In the genomic region with DNA sequence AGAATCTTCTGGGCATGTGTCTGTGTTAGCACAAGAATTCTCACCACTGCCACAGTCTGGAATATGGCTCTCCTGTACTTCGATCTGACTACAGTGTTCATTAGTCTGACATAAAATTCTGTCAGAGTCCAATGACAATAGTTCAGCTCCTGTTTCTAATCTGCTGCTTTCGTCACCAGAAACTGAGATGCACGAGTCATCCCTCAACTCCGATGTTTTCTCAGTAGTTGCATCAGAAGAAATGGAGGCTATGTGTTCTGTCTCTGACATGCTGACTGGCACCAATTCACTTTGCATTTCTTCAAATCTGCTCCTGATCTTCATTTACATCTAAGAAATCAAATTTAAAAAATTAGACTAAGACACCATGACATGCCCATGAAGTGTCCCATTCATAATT, we compare ENCODE assay signal across 34 mouse cellular contexts. TPM values are rescaled to one million over a fixed set of nuclear protein-coding genes. Genes with fewer than 3 reads are reported as not detected.
A peak's percentile ranks its signal among the peaks of the same experiment; 100 is the strongest.
DNase-seq lines count a peak whose midpoint lies in the region; ATAC-seq and TF ChIP-seq lines count a peak whose summit lies in the region.
"Had no signal": no experiment of that assay in that cellular context is flagged by ENCODE, and none has a peak within 500 bp of the region (broad histone marks: within the 10 kb centered on the region; RNA-seq: fewer than 3 reads in every experiment).

No protein-coding gene starts in this region.

- no peaks in the 10 kb centered on the region for H3K27me3 ChIP-seq in heart, postnatal 0 days (ENCODE audit: control insufficient read depth, insufficient read depth, low read length)
- H3K27me3 ChIP-seq in heart, embryonic 10.5 days (ENCODE audit: insufficient read depth, poor library complexity, severe bottlenecking): no peaks in the 10 kb centered on the region
- H3K27me3 ChIP-seq in MEL (ENCODE audit: control insufficient read depth in 1 of 2, insufficient read depth in 2 of 2, low read length in 2 of 2): no peaks in the 10 kb centered on the region
- no peaks in the 10 kb centered on the region for H3K27me3 ChIP-seq in forebrain, embryonic 14.5 days (replicated peaks; ENCODE audit: control insufficient read depth, insufficient read depth, low read length)
- H3K27me3 ChIP-seq in kidney, embryonic 16.5 days (ENCODE audit: insufficient read depth, low read length): no peaks in the 10 kb centered on the region
- H3K27me3 ChIP-seq in kidney, adult 2 months (replicated peaks; ENCODE audit: control insufficient read depth, insufficient read depth, low read length): no peaks in the 10 kb centered on the region
- H3K27me3 ChIP-seq: embryonic facial prominence, embryonic 12.5 days; embryonic facial prominence, embryonic 15.5 days; forebrain, embryonic 12.5 days; heart, embryonic 12.5 days; heart, embryonic 15.5 days had no signal

- no peak for TF ChIP-seq RAD21 in MEL (IDR thresholded peaks at IDR 0.05; ENCODE audit: low read depth, low read length)

- no peak for DNase-seq in heart, postnatal 0 days (ENCODE audit: low spot score)
- DNase-seq in heart, embryonic 10.5 days (ENCODE audit: low spot score): no peak
- DNase-seq in MEL (ENCODE audit: low read depth, low spot score) (no peak), NIH3T3 (ENCODE audit: low read depth) (peak; percentile 73)
- DNase-seq in forebrain, embryonic 14.5 days (ENCODE audit: low spot score): no peak
- DNase-seq in kidney, adult 2 months: no peak
- DNase-seq: adrenal gland, postnatal 14 days; cerebellum, adult 11 months; cerebellum, adult 2 months; cerebellum, adult 9-11 months; cerebellum, postnatal 25 days; gastrocnemius, postnatal 14 days; heart, adult 11 months; heart, postnatal 14 days; heart, postnatal 4 days had no signal

- 0 out of 2 replicates have a peak overlapping the region, but pooled peaks have one; percentile 5 for H3K9ac ChIP-seq in heart, postnatal 0 days (replicated peaks; ENCODE audit: low read depth, low read length)
- H3K9ac ChIP-seq in MEL (ENCODE audit: control insufficient read depth, low read depth, low read length, poor library complexity, severe bottlenecking): no peak overlapping the region
- no peak overlapping the region for H3K9ac ChIP-seq in forebrain, embryonic 14.5 days (ENCODE audit: low read length)
- H3K9ac ChIP-seq in kidney, embryonic 16.5 days (replicated peaks; ENCODE audit: low read length): no peak overlapping the region
- H3K9ac ChIP-seq: embryonic facial prominence, embryonic 12.5 days; embryonic facial prominence, embryonic 15.5 days; forebrain, embryonic 12.5 days; heart, embryonic 12.5 days; heart, embryonic 15.5 days; hindbrain, embryonic 14.5 days had no signal

- H3K79me2 ChIP-seq in MEL (ENCODE audit: control insufficient read depth, insufficient read depth, low read length, poor library complexity) (peaks cover 19% of the 10 kb centered on the region; the same call in 1 of the 2 replicates), macrophage (ENCODE audit: inconsistent target) (peaks cover 71% of the 10 kb centered on the region)

- no peak overlapping the region for H3K4me2 ChIP-seq in heart, postnatal 0 days (ENCODE audit: low read depth, low read length)
- H3K4me2 ChIP-seq in forebrain, embryonic 14.5 days (ENCODE audit: low read length): no peak overlapping the region
- no peak overlapping the region for H3K4me2 ChIP-seq in kidney, embryonic 16.5 days (replicated peaks; ENCODE audit: low read depth, low read length)
- H3K4me2 ChIP-seq: embryonic facial prominence, embryonic 12.5 days; embryonic facial prominence, embryonic 15.5 days; forebrain, embryonic 12.5 days; heart, embryonic 12.5 days; heart, embryonic 15.5 days; hindbrain, embryonic 14.5 days had no signal

- H3K36me3 ChIP-seq in heart, postnatal 0 days (replicated peaks; ENCODE audit: control insufficient read depth, insufficient read depth, low read length): peaks cover 34% of the 10 kb centered on the region
- H3K36me3 ChIP-seq in heart, embryonic 10.5 days: peaks cover 25% of the 10 kb centered on the region
- H3K36me3 ChIP-seq in MEL (ENCODE audit: control insufficient read depth in 1 of 2, insufficient read depth in 2 of 2, low read length in 2 of 2) (peaks cover 18 to 19% of the 10 kb centered on the region in 2 experiments), macrophage (ENCODE audit: inconsistent target) (peaks cover 16% of the 10 kb centered on the region)
- H3K36me3 ChIP-seq in forebrain, embryonic 14.5 days (ENCODE audit: control insufficient read depth, insufficient read depth, low read length): peaks cover 25% of the 10 kb centered on the region
- peaks cover 15% of the 10 kb centered on the region; the same call in 1 of the 2 replicates for H3K36me3 ChIP-seq in kidney, embryonic 16.5 days (ENCODE audit: insufficient read depth, low read length)
- H3K36me3 ChIP-seq in kidney, adult 2 months (ENCODE audit: control insufficient read depth, insufficient read depth, low read length): no peaks in the 10 kb centered on the region; the same call in none of the 2 replicates

- H3K9me3 ChIP-seq in heart, postnatal 0 days (replicated peaks; ENCODE audit: control insufficient read depth, low read length): no peaks in the 10 kb centered on the region
- no peaks in the 10 kb centered on the region for H3K9me3 ChIP-seq in heart, embryonic 10.5 days
- no peaks in the 10 kb centered on the region for H3K9me3 ChIP-seq in MEL (replicated peaks; ENCODE audit: insufficient read depth, low read length)
- H3K9me3 ChIP-seq in forebrain, embryonic 14.5 days (replicated peaks; ENCODE audit: control insufficient read depth, low read length): no peaks in the 10 kb centered on the region
- no peaks in the 10 kb centered on the region for H3K9me3 ChIP-seq in kidney, embryonic 16.5 days (ENCODE audit: low read length)
- H3K9me3 ChIP-seq: embryonic facial prominence, embryonic 12.5 days; embryonic facial prominence, embryonic 15.5 days; forebrain, embryonic 12.5 days; heart, embryonic 12.5 days; heart, embryonic 15.5 days had no signal

- ATAC-seq in heart, postnatal 0 days (ENCODE audit: insufficient read depth, low read depth): no peak
- no peak for ATAC-seq in forebrain, embryonic 14.5 days
- no peak for ATAC-seq in kidney, embryonic 16.5 days (ENCODE audit: low FRiP score, low TSS enrichment)
- ATAC-seq: activated CD4-positive, CD25-positive, alpha-beta regulatory T cell, adult 4 months; CD4-positive, CD25-positive, alpha-beta regulatory T cell, adult 4 months; forebrain, embryonic 16.5 days; hindbrain, postnatal 0 days; inflammation-experienced regulatory T-cells, adult 6 months; intestine, embryonic 16.5 days had no signal

- no peak overlapping the region for H3K27ac ChIP-seq in heart, postnatal 0 days (ENCODE audit: low read depth)
- no peak overlapping the region for H3K27ac ChIP-seq in heart, embryonic 10.5 days
- peak overlapping the region; percentile 22; the same call in 1 of the 2 replicates for H3K27ac ChIP-seq in MEL (ENCODE audit: control insufficient read depth, low read depth, low read length)
- 0 out of 2 replicates have a peak overlapping the region, but pooled peaks have one; percentile 13 for H3K27ac ChIP-seq in macrophage
- no peak overlapping the region for H3K27ac ChIP-seq in forebrain, embryonic 14.5 days (ENCODE audit: low read depth, low read length)
- no peak overlapping the region for H3K27ac ChIP-seq in kidney, embryonic 16.5 days (ENCODE audit: low read length)
- H3K27ac ChIP-seq in kidney, adult 2 months (ENCODE audit: insufficient read depth, low read depth, low read length): no peak overlapping the region
- H3K27ac ChIP-seq: embryonic facial prominence, embryonic 12.5 days; embryonic facial prominence, embryonic 15.5 days; forebrain, embryonic 12.5 days; heart, embryonic 15.5 days; hindbrain, embryonic 14.5 days; hindbrain, postnatal 0 days had no signal

- WGBS in heart, postnatal 0 days: 62% methylated on average over 4 of the region's 4 CpGs
- 78% methylated on average over 4 of the region's 4 CpGs for WGBS in heart, embryonic 10.5 days
- WGBS in macrophage (ENCODE audit: missing documents): 85% methylated on average over 4 of the region's 4 CpGs
- 89% methylated on average over 4 of the region's 4 CpGs for WGBS in forebrain, embryonic 14.5 days
- 88% methylated on average over 4 of the region's 4 CpGs for WGBS in kidney, embryonic 16.5 days
- 81% methylated on average over 4 of the region's 4 CpGs for WGBS in kidney, adult 2 months

- H3K4me3 ChIP-seq in heart, postnatal 0 days (ENCODE audit: low read depth, low read length): no peak overlapping the region
- no peak overlapping the region for H3K4me3 ChIP-seq in heart, embryonic 10.5 days
- H3K4me3 ChIP-seq in MEL (ENCODE audit: control insufficient read depth in 1 of 2, insufficient read depth in 1 of 2, low read depth in 2 of 2, low read length in 2 of 2) (no peak overlapping the region), macrophage (ENCODE audit: inconsistent target) (no peak overlapping the region)
- no peak overlapping the region for H3K4me3 ChIP-seq in forebrain, embryonic 14.5 days (ENCODE audit: low read depth, low read length)
- no peak overlapping the region for H3K4me3 ChIP-seq in kidney, embryonic 16.5 days (ENCODE audit: low read length)
- H3K4me3 ChIP-seq in kidney, adult 2 months (ENCODE audit: insufficient read depth, low read depth, low read length): no peak overlapping the region
- H3K4me3 ChIP-seq: embryonic facial prominence, embryonic 12.5 days; embryonic facial prominence, embryonic 15.5 days; erythroblast, embryonic 14.5 days; forebrain, embryonic 12.5 days; heart, embryonic 12.5 days; heart, embryonic 15.5 days had no signal

- peaks cover 28% of the 10 kb centered on the region for H3K4me1 ChIP-seq in heart, postnatal 0 days (ENCODE audit: control insufficient read depth, insufficient read depth)
- peaks cover 39% of the 10 kb centered on the region for H3K4me1 ChIP-seq in heart, embryonic 10.5 days
- peaks cover 11 to 12% of the 10 kb centered on the region in 2 experiments for H3K4me1 ChIP-seq in MEL (ENCODE audit: control insufficient read depth in 1 of 2, insufficient read depth in 2 of 2, low read length in 2 of 2)
- peaks cover 12% of the 10 kb centered on the region for H3K4me1 ChIP-seq in forebrain, embryonic 14.5 days (ENCODE audit: control insufficient read depth, insufficient read depth, low read length)
- H3K4me1 ChIP-seq in kidney, embryonic 16.5 days (ENCODE audit: insufficient read depth, low read length): peaks cover 40% of the 10 kb centered on the region
- H3K4me1 ChIP-seq in kidney, adult 2 months (ENCODE audit: control insufficient read depth, insufficient read depth, low read length): peaks cover 13% of the 10 kb centered on the region

- TF ChIP-seq CTCF in heart, postnatal 0 days (IDR thresholded peaks at IDR 0.05; ENCODE audit: low read depth): no peak
- no peak for TF ChIP-seq CTCF in MEL (IDR thresholded peaks at IDR 0.05 in 2 of 3, conservative IDR thresholded peaks at IDR 0.05 in 1 of 3; ENCODE audit: control insufficient read depth in 1 of 3, insufficient read depth in 1 of 3, low read depth in 2 of 3, low read length in 3 of 3, poor library complexity in 1 of 3, severe bottlenecking in 1 of 3)
- TF ChIP-seq CTCF in kidney, adult 2 months (conservative IDR thresholded peaks at IDR 0.05; ENCODE audit: insufficient read depth, insufficient read length, low read depth, low read length): no peak

- no peak for TF ChIP-seq EP300 in heart, postnatal 0 days (IDR thresholded peaks at IDR 0.05; ENCODE audit: low read depth)
- TF ChIP-seq EP300 in MEL (IDR thresholded peaks at IDR 0.05; ENCODE audit: low read depth in 1 of 2, low read length in 2 of 2): no peak

- TF ChIP-seq POLR2A in MEL (IDR thresholded peaks at IDR 0.05; ENCODE audit: control insufficient read depth in 1 of 2, insufficient read depth in 1 of 2, low read depth in 1 of 2, low read length in 2 of 2, poor library complexity in 1 of 2): no peak
- TF ChIP-seq POLR2A in kidney, adult 2 months (IDR thresholded peaks at IDR 0.05; ENCODE audit: low read depth, low read length): no peak

RNA-seq across cellular contexts. Expression of a gene that starts 8.6 kb away (rescaled TPM):
- 12.2 and 18.4 TPM in 2 replicates for total RNA-seq in heart, postnatal 0 days (2014; rRNA removed; ENCODE audit: low replicate concordance)
- polyA plus RNA-seq in heart, postnatal 0 days (2015; fragmentation: Nextera tagmentation; extraction: Ambion mirVana): 15.1 and 18.1 TPM in 2 replicates
- polyA plus RNA-seq in heart, embryonic 10.5 days (2016; fragmentation: Nextera tagmentation; extraction: Ambion mirVana): 14.7 and 15.2 TPM in 2 replicates
- 7.9 and 21.8 TPM in 2 replicates for total RNA-seq in MEL (2012; rRNA removed)
- polyA plus RNA-seq in MEL (2012; ENCODE audit: insufficient read depth in 1 of 2, insufficient read length in 2 of 2, low read depth in 1 of 2, low replicate concordance in 2 of 2, missing spikeins in 1 of 2): 10 to 100 TPM; 21.9 to 72.2 TPM
- total RNA-seq in macrophage (2018; cell fraction: chromatin; rRNA removed): 100 to 1,000 TPM in 3 of 26 experiments, 10 to 100 TPM in 23; 39.8 to 119 (median 57.5) TPM
- total RNA-seq in macrophage (2018; cell fraction: cytosol; rRNA removed): 10 to 100 TPM; 10.8 to 19.3 (median 15.0) TPM
- 10 to 100 TPM; 26.2 to 55.2 (median 36.1) TPM for total RNA-seq in macrophage (2018; cell fraction: nucleus; rRNA removed)
- polyA plus RNA-seq in macrophage (2018): 9.1 to 14.8 TPM (median 9.7 TPM) in 3 replicates
- polyA plus RNA-seq in forebrain, embryonic 14.5 days (2014; fragmentation: Nextera tagmentation; extraction: Ambion mirVana): 21.2 and 28.9 TPM in 2 replicates
- 17.9 and 19.8 TPM in 2 replicates for polyA plus RNA-seq in kidney, embryonic 16.5 days (2015; fragmentation: Nextera tagmentation; extraction: Ambion mirVana)
- polyA plus RNA-seq in kidney, adult 2 months (2012; rRNA removed): 3.9 and 4.7 TPM in 2 replicates

RNA-seq across cellular contexts. Expression of a gene that starts 12.6 kb away (rescaled TPM):
- total RNA-seq in heart, postnatal 0 days (2014; rRNA removed; ENCODE audit: low replicate concordance): 0.97 TPM in 1 of 2 replicates, not detected in the other
- polyA plus RNA-seq in heart, postnatal 0 days (2015; fragmentation: Nextera tagmentation; extraction: Ambion mirVana): 0.05 and 0.10 TPM in 2 replicates
- 1.0 TPM in 2 replicates for polyA plus RNA-seq in heart, embryonic 10.5 days (2016; fragmentation: Nextera tagmentation; extraction: Ambion mirVana)
- not detected in 2 replicates for total RNA-seq in MEL (2012; rRNA removed)
- polyA plus RNA-seq in MEL (2012; ENCODE audit: insufficient read depth in 1 of 2, insufficient read length in 2 of 2, low read depth in 1 of 2, low replicate concordance in 2 of 2, missing spikeins in 1 of 2) (not detected), macrophage (2018) (not detected in 3 replicates)
- not detected for total RNA-seq in macrophage (2018; cell fraction: chromatin; rRNA removed)
- total RNA-seq in macrophage (2018; cell fraction: cytosol; rRNA removed): not detected
- total RNA-seq in macrophage (2018; cell fraction: nucleus; rRNA removed): not detected
- 0.39 and 0.70 TPM in 2 replicates for polyA plus RNA-seq in forebrain, embryonic 14.5 days (2014; fragmentation: Nextera tagmentation; extraction: Ambion mirVana)
- polyA plus RNA-seq in kidney, embryonic 16.5 days (2015; fragmentation: Nextera tagmentation; extraction: Ambion mirVana): 1.00 and 1.1 TPM in 2 replicates
- 0.02 and 0.03 TPM in 2 replicates for polyA plus RNA-seq in kidney, adult 2 months (2012; rRNA removed)
- total RNA-seq: adrenal gland, postnatal 14 days; common myeloid progenitor, adult 5-6 weeks; gastrocnemius, adult 18-20 months; gastrocnemius, postnatal 14 days; heart, adult 8-10 months had no signal
- polyA plus RNA-seq: activated CD4-positive, CD25-positive, alpha-beta regulatory T cell, adult 4 months; C2C12; CD4-positive, CD25-positive, alpha-beta regulatory T cell, adult 4 months; erythroblast, embryonic 14.5 days; inflammation-experienced regulatory T-cells, adult 6 months had no signal

Comparison
In these comparisons a context has a peak if more than half of its experiments do, and no peak if none do; other contexts are left out.
1. H3K27ac ChIP-seq: peak in MEL (single experiment) and macrophage (single experiment); none in heart, postnatal 0 days (single experiment), heart, embryonic 10.5 days (single experiment), forebrain, embryonic 14.5 days (single experiment), kidney, embryonic 16.5 days (single experiment) and kidney, adult 2 months (single experiment).